Mouse (Mus musculus): ENCODE measurements around the gene Notch4.

The Notch4 gene

GRCm38 (mm10) chr17:34593752-34594525, 29.9 kb downstream of the Notch4 start:
- peak; percentile 45 for DNase-seq (ENCODE audit: low read depth, low spot score)

- no peak for DNase-seq (ENCODE audit: low read depth, low spot score)
Observed at GRCm38 (mm10) chr17:34596098-34596497, 32.0 kb downstream of the Notch4 start.

GRCm38 (mm10) chr17:34597566-34598095, 33.6 kb downstream of the Notch4 start, which contains the start of gene Ager:
Gene Ager, plus strand, starts transcription at chr17:34597862.
- DNase-seq (ENCODE audit: low read depth, low spot score) = no peak

GRCm38 (mm10) chr17:34599891-34600290, 35.8 kb downstream of the Notch4 start:
- no peak for DNase-seq (ENCODE audit: low read depth, low spot score)

- DNase-seq (ENCODE audit: low read depth, low spot score) = no peak
Observed at GRCm38 (mm10) chr17:34601796-34602195, 37.7 kb downstream of the Notch4 start.

GRCm38 (mm10) chr17:34603375-34604060, 39.5 kb downstream of the Notch4 start, which contains the start of gene Rnf5:
Gene Rnf5, minus strand, starts transcription at chr17:34603690.
- DNase-seq (ENCODE audit: low read depth, low spot score) = peak; percentile 100

GRCm38 (mm10) chr17:34604061-34604508, 40.0 kb downstream of the Notch4 start, which contains the start of gene Agpat1:
Gene Agpat1, plus strand, starts transcription at chr17:34604262.
- DNase-seq (ENCODE audit: low read depth, low spot score) = peak; percentile 100

GRCm38 (mm10) chr17:34604511-34605237, 40.6 kb downstream of the Notch4 start:
- no peak for DNase-seq (ENCODE audit: low read depth, low spot score)

- DNase-seq (ENCODE audit: low read depth, low spot score) = peak; percentile 96
Observed at GRCm38 (mm10) chr17:34605609-34606008, 41.5 kb downstream of the Notch4 start.

- DNase-seq (ENCODE audit: low read depth, low spot score) = no peak
Observed at GRCm38 (mm10) chr17:34606186-34607039, 42.3 kb downstream of the Notch4 start.

GRCm38 (mm10) chr17:34607997-34608396, 43.9 kb downstream of the Notch4 start:
- no peak for DNase-seq (ENCODE audit: low read depth, low spot score)

- no peak for DNase-seq (ENCODE audit: low read depth, low spot score)
Observed at GRCm38 (mm10) chr17:34611050-34611449, 47.0 kb downstream of the Notch4 start.

GRCm38 (mm10) chr17:34613054-34613645, 49.1 kb downstream of the Notch4 start:
- DNase-seq (ENCODE audit: low read depth, low spot score) = no peak

GRCm38 (mm10) chr17:34613830-34614229, 49.8 kb downstream of the Notch4 start:
- DNase-seq (ENCODE audit: low read depth, low spot score) = no peak

GRCm38 (mm10) chr17:34615871-34616270, 51.8 kb downstream of the Notch4 start, which contains the start of gene Egfl8:
Gene Egfl8, minus strand, starts transcription at chr17:34615971.
- no peak for DNase-seq (ENCODE audit: low read depth, low spot score)

- peak; percentile 84 for DNase-seq (ENCODE audit: low read depth, low spot score)
Observed at GRCm38 (mm10) chr17:34618999-34619398, 54.9 kb downstream of the Notch4 start.

- DNase-seq (ENCODE audit: low read depth, low spot score) = no peak
Observed at GRCm38 (mm10) chr17:34621006-34621405, 56.9 kb downstream of the Notch4 start.

GRCm38 (mm10) chr17:34623161-34623560, 59.1 kb downstream of the Notch4 start:
- DNase-seq (ENCODE audit: low read depth, low spot score) = no peak

- DNase-seq (ENCODE audit: low read depth, low spot score) = no peak
Observed at GRCm38 (mm10) chr17:34624981-34625380, 60.9 kb downstream of the Notch4 start.

- no peak for DNase-seq (ENCODE audit: low read depth, low spot score)
Observed at GRCm38 (mm10) chr17:34626062-34626772, 62.1 kb downstream of the Notch4 start.

Measured in ZHBTc4 (cell line).